Mouse (Mus musculus): Measurements from ENCODE around the gene Slc35e3. TPM values are rescaled to one million over a fixed set of nuclear protein-coding genes. Genes with fewer than 3 reads are reported as not detected.

Slc35e3 gene
- polyA plus RNA-seq, 1 experiment: 12.8 TPM

DNA sequence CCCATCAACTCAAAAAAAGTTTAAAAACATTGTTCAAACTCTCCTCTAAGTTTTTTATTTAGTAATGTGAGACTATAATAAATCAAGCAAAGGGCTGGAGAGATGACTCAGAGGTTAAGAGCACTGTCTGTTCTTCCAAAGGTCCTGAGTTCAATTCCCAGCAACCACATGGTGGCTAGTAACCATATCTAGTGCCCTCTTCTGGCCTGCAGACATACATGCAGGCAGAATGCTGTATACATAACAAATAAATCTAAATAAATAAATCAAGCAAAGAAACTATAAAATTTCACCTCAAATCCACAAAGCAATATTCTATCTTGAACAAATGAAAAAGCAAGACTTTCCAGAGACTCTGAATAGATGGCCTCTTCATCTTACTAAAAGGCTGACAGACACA lies 54.0 kb downstream of the Slc35e3 start:
- peaks cover 87% of the 10 kb centered on the region for H3K36me3 ChIP-seq (ENCODE audit: control insufficient read depth, insufficient read depth)
- no peak overlapping the region for H3ac ChIP-seq (ENCODE audit: control insufficient read depth, insufficient read length, low read depth)

DNA sequence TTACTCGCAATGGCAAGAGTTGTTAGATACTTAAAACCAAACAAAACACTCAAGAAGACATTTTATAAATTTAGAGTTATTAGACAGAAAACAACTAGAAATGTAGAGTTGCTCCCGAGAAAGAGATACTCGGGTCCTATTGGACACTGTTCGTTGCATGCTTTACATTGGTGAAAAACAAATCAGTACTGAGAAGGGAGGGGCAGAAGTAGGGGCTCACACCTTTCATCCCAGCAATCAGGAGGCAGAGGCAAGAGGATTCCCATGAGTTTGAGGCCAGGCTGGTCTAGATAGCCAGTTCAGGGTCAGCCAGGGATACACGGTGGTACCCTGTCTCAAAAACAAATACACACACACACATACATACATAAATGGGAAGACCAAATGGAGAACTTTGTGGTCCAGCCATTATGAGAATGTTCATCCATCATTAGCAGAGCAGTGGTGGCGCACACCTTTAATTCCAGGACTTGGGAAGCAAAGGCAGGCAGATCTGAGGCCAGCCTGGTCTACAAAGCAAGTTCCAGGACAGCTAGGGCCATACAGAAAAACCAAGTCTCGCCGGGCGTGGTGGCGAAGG lies 54.7 kb downstream of the Slc35e3 start:
- peaks cover 80% of the 10 kb centered on the region for H3K36me3 ChIP-seq (ENCODE audit: control insufficient read depth, insufficient read depth)
- H3K4me3 ChIP-seq (ENCODE audit: insufficient read depth, poor library complexity, severe bottlenecking): no peak overlapping the region
- peaks cover 37% of the 10 kb centered on the region for H3K79me2 ChIP-seq (ENCODE audit: control insufficient read depth, insufficient read depth)
- TF ChIP-seq USF1 (IDR thresholded peaks at IDR 0.05; ENCODE audit: low read depth) (no peak), MYOG (IDR thresholded peaks at IDR 0.05; ENCODE audit: control insufficient read depth, extremely low read depth, insufficient read length) (no peak), CTCF (IDR thresholded peaks at IDR 0.05; ENCODE audit: control insufficient read depth, insufficient read depth, insufficient read length) (no peak), MYOD1 (IDR thresholded peaks at IDR 0.05; ENCODE audit: control insufficient read depth, insufficient read length, low read depth) (no peak), FOSL1 (IDR thresholded peaks at IDR 0.05; ENCODE audit: insufficient read depth, low read length, poor library complexity, severe bottlenecking) (no peak), MAX (IDR thresholded peaks at IDR 0.05) (no peak), CEBPB (IDR thresholded peaks at IDR 0.05; ENCODE audit: low read depth) (no peak)
- H3ac ChIP-seq (ENCODE audit: control insufficient read depth, insufficient read length, low read depth): no peak overlapping the region
- peaks cover 15% of the 10 kb centered on the region for H3K79me3 ChIP-seq (ENCODE audit: low read depth)
- no peaks in the 10 kb centered on the region for H3K27me3 ChIP-seq (ENCODE audit: control insufficient read depth, insufficient read depth, insufficient read length)

More for the DNA sequence above, 54.0 kb downstream of the Slc35e3 start:
- Histone ChIP-seq H3K4me3 (ENCODE audit: insufficient read depth, poor library complexity, severe bottlenecking) (no peak overlapping the region), H3K79me3 (ENCODE audit: low read depth) (peaks cover 15% of the 10 kb centered on the region), H3K79me2 (ENCODE audit: control insufficient read depth, insufficient read depth) (peaks cover 38% of the 10 kb centered on the region), H3K27me3 (ENCODE audit: control insufficient read depth, insufficient read depth, insufficient read length) (no peaks in the 10 kb centered on the region)
- peak; percentile 18 for TF ChIP-seq MAX (IDR thresholded peaks at IDR 0.05)
- no peak for TF ChIP-seq MYOG (IDR thresholded peaks at IDR 0.05; ENCODE audit: control insufficient read depth, extremely low read depth, insufficient read length)

DNA sequence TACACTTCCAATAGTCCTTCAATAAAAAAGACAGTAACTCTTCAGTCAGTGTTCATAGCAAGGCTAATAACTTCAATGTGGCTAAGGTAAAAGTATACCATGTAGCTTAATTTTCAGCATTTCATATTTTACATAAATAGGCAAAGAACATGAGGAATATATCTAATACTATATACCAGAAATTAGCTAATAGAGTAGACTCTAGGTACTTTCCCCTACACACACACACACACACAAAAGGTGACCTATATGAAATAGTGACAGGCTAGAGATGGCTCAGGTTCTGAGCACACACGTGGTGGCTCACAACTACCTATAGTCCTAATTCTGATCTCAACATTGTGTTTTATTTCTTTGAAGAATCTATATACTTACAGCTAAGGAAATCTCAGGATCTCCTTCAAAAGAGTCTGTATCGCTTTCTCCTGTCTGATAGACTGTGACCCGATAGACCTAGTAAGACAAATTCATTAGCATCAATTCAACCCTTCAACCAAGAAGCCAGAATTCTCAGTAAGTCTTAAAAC lies 55.3 kb downstream of the Slc35e3 start:
- Histone ChIP-seq H3K79me3 (ENCODE audit: low read depth) (peaks cover 15% of the 10 kb centered on the region), H3K27me3 (ENCODE audit: control insufficient read depth, insufficient read depth, insufficient read length) (no peaks in the 10 kb centered on the region), H3ac (ENCODE audit: control insufficient read depth, insufficient read length, low read depth) (no peak overlapping the region), H3K36me3 (ENCODE audit: control insufficient read depth, insufficient read depth) (peaks cover 73% of the 10 kb centered on the region), H3K4me3 (ENCODE audit: insufficient read depth, poor library complexity, severe bottlenecking) (no peak overlapping the region), H3K79me2 (ENCODE audit: control insufficient read depth, insufficient read depth) (peaks cover 37% of the 10 kb centered on the region)
- TF ChIP-seq CEBPB (IDR thresholded peaks at IDR 0.05; ENCODE audit: low read depth) (no peak), CTCF (IDR thresholded peaks at IDR 0.05; ENCODE audit: control insufficient read depth, insufficient read depth, insufficient read length) (no peak), FOSL1 (IDR thresholded peaks at IDR 0.05; ENCODE audit: insufficient read depth, low read length, poor library complexity, severe bottlenecking) (no peak), MYOD1 (IDR thresholded peaks at IDR 0.05; ENCODE audit: control insufficient read depth, insufficient read length, low read depth) (no peak), USF1 (IDR thresholded peaks at IDR 0.05; ENCODE audit: low read depth) (no peak), MAX (IDR thresholded peaks at IDR 0.05) (no peak), MYOG (IDR thresholded peaks at IDR 0.05; ENCODE audit: control insufficient read depth, extremely low read depth, insufficient read length) (no peak)

DNA sequence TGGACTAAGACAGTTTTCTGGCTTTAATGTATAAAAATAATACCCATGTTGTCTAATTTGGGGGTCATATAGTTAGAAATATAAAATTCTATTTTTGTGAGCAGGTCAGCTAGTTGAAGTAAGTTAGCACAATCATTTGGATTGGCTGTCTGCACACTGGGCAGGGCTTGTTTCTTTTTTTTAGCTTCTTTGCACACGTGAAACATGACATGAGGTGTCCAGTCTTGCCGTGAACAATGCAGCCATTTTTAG lies 56.1 kb downstream of the Slc35e3 start:
- Histone ChIP-seq H3ac (ENCODE audit: control insufficient read depth, insufficient read length, low read depth) (no peak overlapping the region), H3K4me3 (ENCODE audit: insufficient read depth, poor library complexity, severe bottlenecking) (no peak overlapping the region), H3K79me2 (ENCODE audit: control insufficient read depth, insufficient read depth) (peaks cover 31% of the 10 kb centered on the region), H3K27me3 (ENCODE audit: control insufficient read depth, insufficient read depth, insufficient read length) (no peaks in the 10 kb centered on the region), H3K79me3 (ENCODE audit: low read depth) (peaks cover 11% of the 10 kb centered on the region), H3K36me3 (ENCODE audit: control insufficient read depth, insufficient read depth) (peaks cover 65% of the 10 kb centered on the region)
- no peak for TF ChIP-seq FOSL1 (IDR thresholded peaks at IDR 0.05; ENCODE audit: insufficient read depth, low read length, poor library complexity, severe bottlenecking)
- TF ChIP-seq USF1 (IDR thresholded peaks at IDR 0.05; ENCODE audit: low read depth): no peak
- no peak for TF ChIP-seq MAX (IDR thresholded peaks at IDR 0.05)
- TF ChIP-seq CEBPB (IDR thresholded peaks at IDR 0.05; ENCODE audit: low read depth): no peak
- TF ChIP-seq MYOG (IDR thresholded peaks at IDR 0.05; ENCODE audit: control insufficient read depth, extremely low read depth, insufficient read length): no peak
- TF ChIP-seq CTCF (IDR thresholded peaks at IDR 0.05; ENCODE audit: control insufficient read depth, insufficient read depth, insufficient read length): no peak
- TF ChIP-seq MYOD1 (IDR thresholded peaks at IDR 0.05; ENCODE audit: control insufficient read depth, insufficient read length, low read depth): no peak

DNA sequence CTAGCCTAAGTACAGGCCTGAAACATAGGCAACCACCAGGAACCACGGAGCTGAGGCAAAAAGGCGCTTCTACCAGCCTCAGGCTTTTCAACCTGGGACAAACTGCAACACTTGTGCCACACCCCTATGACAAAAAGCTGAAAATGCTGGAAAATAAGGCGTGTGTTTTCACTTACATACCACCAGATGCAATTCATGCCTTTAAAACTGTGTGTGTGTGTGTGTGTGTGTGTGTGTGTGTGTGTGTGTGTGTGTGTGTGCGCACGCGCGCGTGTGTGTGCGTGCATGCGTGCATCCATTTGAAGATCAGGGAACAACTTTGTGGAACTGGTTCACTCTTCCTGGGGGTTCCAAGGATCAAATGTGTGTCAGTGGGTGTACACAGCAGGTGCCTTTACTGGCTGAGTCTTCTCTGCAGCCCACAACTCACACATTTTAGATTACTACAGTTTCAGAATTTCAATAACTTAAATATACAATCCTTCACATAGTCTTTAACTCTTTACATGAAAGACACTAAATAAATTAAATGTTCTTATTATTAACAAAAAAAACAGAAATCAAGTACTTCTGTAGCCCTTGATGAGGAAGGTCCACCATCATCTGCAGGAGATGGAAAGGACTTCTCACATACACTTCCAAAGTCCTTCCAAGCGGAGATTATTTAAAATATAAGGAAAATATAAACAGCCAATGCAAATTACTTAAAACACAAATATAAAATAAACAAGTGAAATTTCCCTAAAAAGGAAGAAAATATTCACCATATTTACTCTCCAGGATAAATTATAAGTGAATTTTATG lies 56.7 kb downstream of the Slc35e3 start:
- Histone ChIP-seq H3K79me2 (ENCODE audit: control insufficient read depth, insufficient read depth) (peaks cover 26% of the 10 kb centered on the region), H3K27me3 (ENCODE audit: control insufficient read depth, insufficient read depth, insufficient read length) (no peaks in the 10 kb centered on the region), H3K4me3 (ENCODE audit: insufficient read depth, poor library complexity, severe bottlenecking) (no peak overlapping the region), H3K36me3 (ENCODE audit: control insufficient read depth, insufficient read depth) (peaks cover 60% of the 10 kb centered on the region), H3ac (ENCODE audit: control insufficient read depth, insufficient read length, low read depth) (no peak overlapping the region), H3K79me3 (ENCODE audit: low read depth) (peaks cover 10% of the 10 kb centered on the region)
- TF ChIP-seq CEBPB (IDR thresholded peaks at IDR 0.05; ENCODE audit: low read depth) (no peak), MYOG (IDR thresholded peaks at IDR 0.05; ENCODE audit: control insufficient read depth, extremely low read depth, insufficient read length) (no peak), MYOD1 (IDR thresholded peaks at IDR 0.05; ENCODE audit: control insufficient read depth, insufficient read length, low read depth) (no peak), USF1 (IDR thresholded peaks at IDR 0.05; ENCODE audit: low read depth) (no peak), CTCF (IDR thresholded peaks at IDR 0.05; ENCODE audit: control insufficient read depth, insufficient read depth, insufficient read length) (no peak), FOSL1 (IDR thresholded peaks at IDR 0.05; ENCODE audit: insufficient read depth, low read length, poor library complexity, severe bottlenecking) (no peak), MAX (IDR thresholded peaks at IDR 0.05) (no peak)
